Mouse (Mus musculus) hindbrain, embryonic 11.5 days (tissue): ENCODE results near the gene Fam208b. TPM values are rescaled to one million over a fixed set of nuclear protein-coding genes. Genes with fewer than 3 reads are reported as not detected.
"Not testable (repeated sequence)": the region's sequence is repeated elsewhere in the genome, so short reads cannot be mapped to it uniquely, and the experiment has no call there.

Experiments
- ATAC-seq: fragments of 200-750 bp; cut with Nextera tagmentation; 2 replicates; pipeline ENCODE4 v1.8.0; 2017; ENCODE audit warnings: mild to moderate bottlenecking, moderate TSS enrichment, moderate library complexity; ENCODE audit not compliant: low FRiP score
- DNase-seq: peaks from one replicate; pipeline ENCODE4 v3.0.0-alpha.2; 2015; ENCODE audit warnings: low spot score
- H3K27ac ChIP-seq: fragments of 300-500 bp; sonication (generic); 2 replicates; pipeline ENCODE4 v1.5.1; 2014; ENCODE audit warnings: mild to moderate bottlenecking, low read depth, low read length
- H3K27me3 ChIP-seq: fragments of 300-500 bp; sonication (generic); 2 replicates; pipeline ENCODE4 v1.6.1; 2014; ENCODE audit warnings: mild to moderate bottlenecking, low read length, moderate library complexity, mixed read lengths; ENCODE audit not compliant: control insufficient read depth, insufficient read depth
- H3K36me3 ChIP-seq: fragments of 300-500 bp; sonication (generic); 2 replicates; pipeline ENCODE4 v1.6.1; 2014; ENCODE audit warnings: mild to moderate bottlenecking, low read length, moderate library complexity, mixed read lengths; ENCODE audit not compliant: control insufficient read depth, insufficient read depth
- H3K4me1 ChIP-seq: fragments of 300-500 bp; sonication (generic); replicated peaks from 2 replicates; pipeline ENCODE4 v1.6.1; 2014; ENCODE audit warnings: low read length, mixed read lengths; ENCODE audit not compliant: control insufficient read depth, insufficient read depth
- H3K4me2 ChIP-seq: fragments of 300-500 bp; sonication (generic); replicated peaks from 2 replicates; pipeline ENCODE4 v1.6.1; 2014; ENCODE audit warnings: mild to moderate bottlenecking, low read depth, low read length
- H3K4me3 ChIP-seq: fragments of 300-500 bp; sonication (generic); 2 replicates; pipeline ENCODE4 v1.5.1; 2014; ENCODE audit warnings: low read depth, low read length
- H3K9ac ChIP-seq: fragments of 300-500 bp; sonication (generic); 2 replicates; pipeline ENCODE4 v1.6.1; 2014; ENCODE audit warnings: low read depth, low read length
- H3K9me3 ChIP-seq: fragments of 300-500 bp; sonication (generic); 2 replicates; pipeline ENCODE4 v1.6.1; 2016; ENCODE audit warnings: low read length; ENCODE audit not compliant: control insufficient read depth
- WGBS: fragments of 180-500 bp; shearing (Covaris S2); extraction: QIAGEN DNeasy Blood & Tissue Kit; methylation state at CpG from one replicate; pipeline ENCODE4 v1.1.7; 2014; 5-methylcytosine and 5-hydroxymethylcytosine counted together
- polyA plus RNA-seq: library from polyadenylated mRNA; unstranded; fragments of >200 nt; fragmentation: Nextera tagmentation; extraction: Ambion mirVana; gene quantifications from 2 replicates; pipeline ENCODE4 v1.2.1, GENCODE M21; 2014

Gene Fam208b
- polyA plus RNA-seq, 1 experiment from 2014 or later: 37.2 TPM

GRCm38 (mm10) chr13:3519357-3519756 lies 91.6 kb downstream of the Fam208b start:
- WGBS: 83% methylated on average over 2 of the region's 4 CpGs
- not testable (repeated sequence) for H3K4me3 ChIP-seq, ATAC-seq, H3K27ac ChIP-seq, H3K4me1 ChIP-seq, H3K4me2 ChIP-seq, H3K36me3 ChIP-seq, H3K9ac ChIP-seq, H3K27me3 ChIP-seq, DNase-seq, H3K9me3 ChIP-seq

Other genes starting within 250 kb of the Fam208b start
- 521 and 531 TPM in 2 replicates for gene Gdi2, start 73.0 kb downstream of the Fam208b start, polyA plus RNA-seq
- 7.8 and 13.2 TPM in 2 replicates for gene Asb13, start 22.9 kb upstream of the Fam208b start, polyA plus RNA-seq
- gene Calml3, start 193.2 kb upstream of the Fam208b start, polyA plus RNA-seq: not detected in 2 replicates
- gene Calm4, start 226.6 kb upstream of the Fam208b start, polyA plus RNA-seq: not detected in 2 replicates
- gene Calm5, start 243.1 kb upstream of the Fam208b start, polyA plus RNA-seq: not detected in 2 replicates